Mouse (Mus musculus): ENCODE measurements around the gene Grm4.

Grm4 gene

GRCm38 (mm10) chr17:27521303-27521702 lies at the start of gene Grm4:
TSS of gene Grm4 (minus strand) at chr17:27521403.
- in situ Hi-C loops (cut with MboI; ENCODE audit: low pct_unique_long_range_greater_than_20kb in 1 of 2, low sequenced_read_pairs in 2 of 2, unreplicated experiment in 1 of 2): loop anchor here (10.0 to 25.0 kb wide), 4 partner anchors 127 to 684 kb away; partner anchors contain the start of genes Nkx2-5 (in 2 of the 2) and Ip6k3 (in 1 of the 2)

- in situ Hi-C loops (cut with MboI; ENCODE audit: low pct_unique_long_range_greater_than_20kb in 1 of 2, low sequenced_read_pairs in 2 of 2, unreplicated experiment in 1 of 2): no loop called here
Observed at GRCm38 (mm10) chr17:27568228-27568627, 47.0 kb upstream of the Grm4 start.

- in situ Hi-C loops (cut with MboI; ENCODE audit: low pct_unique_long_range_greater_than_20kb in 1 of 2, low sequenced_read_pairs in 2 of 2, unreplicated experiment in 1 of 2): no loop called here
Observed at GRCm38 (mm10) chr17:27565942-27566267, 44.7 kb upstream of the Grm4 start.

- in situ Hi-C loops (cut with MboI; ENCODE audit: low pct_unique_long_range_greater_than_20kb in 1 of 2, low sequenced_read_pairs in 2 of 2, unreplicated experiment in 1 of 2): no loop called here
Observed at GRCm38 (mm10) chr17:27565163-27565941, 44.1 kb upstream of the Grm4 start, which contains the start of gene AI413582. TSS of gene AI413582 (minus strand) at chr17:27565756.

- in situ Hi-C loops (cut with MboI; ENCODE audit: low pct_unique_long_range_greater_than_20kb in 1 of 2, low sequenced_read_pairs in 2 of 2, unreplicated experiment in 1 of 2): no loop called here
Observed at GRCm38 (mm10) chr17:27564391-27565162, 43.4 kb upstream of the Grm4 start.

- in situ Hi-C loops (cut with MboI; ENCODE audit: low pct_unique_long_range_greater_than_20kb in 1 of 2, low sequenced_read_pairs in 2 of 2, unreplicated experiment in 1 of 2): no loop called here
Observed at GRCm38 (mm10) chr17:27563771-27564244, 42.6 kb upstream of the Grm4 start.

GRCm38 (mm10) chr17:27561809-27562526 lies 40.8 kb upstream of the Grm4 start:
- in situ Hi-C loops (cut with MboI; ENCODE audit: low pct_unique_long_range_greater_than_20kb in 1 of 2, low sequenced_read_pairs in 2 of 2, unreplicated experiment in 1 of 2): no loop called here

- in situ Hi-C loops (cut with MboI; ENCODE audit: low pct_unique_long_range_greater_than_20kb in 1 of 2, low sequenced_read_pairs in 2 of 2, unreplicated experiment in 1 of 2): no loop called here
Observed at GRCm38 (mm10) chr17:27560926-27561480, 39.8 kb upstream of the Grm4 start.

GRCm38 (mm10) chr17:27559596-27559995 lies 38.4 kb upstream of the Grm4 start:
- in situ Hi-C loops (cut with MboI; ENCODE audit: low pct_unique_long_range_greater_than_20kb in 1 of 2, low sequenced_read_pairs in 2 of 2, unreplicated experiment in 1 of 2): no loop called here

GRCm38 (mm10) chr17:27558845-27559244 lies 37.6 kb upstream of the Grm4 start:
- in situ Hi-C loops (cut with MboI; ENCODE audit: low pct_unique_long_range_greater_than_20kb in 1 of 2, low sequenced_read_pairs in 2 of 2, unreplicated experiment in 1 of 2): no loop called here

GRCm38 (mm10) chr17:27557927-27558661 lies 36.9 kb upstream of the Grm4 start:
- in situ Hi-C loops (cut with MboI; ENCODE audit: low pct_unique_long_range_greater_than_20kb in 1 of 2, low sequenced_read_pairs in 2 of 2, unreplicated experiment in 1 of 2): no loop called here

- in situ Hi-C loops (cut with MboI; ENCODE audit: low pct_unique_long_range_greater_than_20kb in 1 of 2, low sequenced_read_pairs in 2 of 2, unreplicated experiment in 1 of 2): no loop called here
Observed at GRCm38 (mm10) chr17:27557181-27557926, 36.2 kb upstream of the Grm4 start.

- in situ Hi-C loops (cut with MboI; ENCODE audit: low pct_unique_long_range_greater_than_20kb in 1 of 2, low sequenced_read_pairs in 2 of 2, unreplicated experiment in 1 of 2): no loop called here
Observed at GRCm38 (mm10) chr17:27556315-27557011, 35.3 kb upstream of the Grm4 start, which contains the start of gene Hmga1. TSS of gene Hmga1 (plus strand) at chr17:27556497.

- in situ Hi-C loops (cut with MboI; ENCODE audit: low pct_unique_long_range_greater_than_20kb in 1 of 2, low sequenced_read_pairs in 2 of 2, unreplicated experiment in 1 of 2): no loop called here
Observed at GRCm38 (mm10) chr17:27555512-27556172, 34.4 kb upstream of the Grm4 start.

- in situ Hi-C loops (cut with MboI; ENCODE audit: low pct_unique_long_range_greater_than_20kb in 1 of 2, low sequenced_read_pairs in 2 of 2, unreplicated experiment in 1 of 2): no loop called here
Observed at GRCm38 (mm10) chr17:27555075-27555511, 33.9 kb upstream of the Grm4 start.

Data from mouse embryonic stem cell (cell line).